Mouse (Mus musculus) heart, adult 2 months (tissue): ENCODE measurements around the gene Trim69.

Experiments used
- CTCF ChIP-seq: fragments of 200-600 bp; IDR thresholded peaks from 2 replicates; pipeline ENCODE4 v1.8.1; 2022; ENCODE audit warnings: antibody characterized with exemption, mild to moderate bottlenecking, moderate library complexity
- EP300 ChIP-seq: fragments of 200-500 bp; IDR thresholded peaks from 2 replicates; pipeline ENCODE4 v1.6.1; 2011; ENCODE audit warnings: low read depth, low read length, control low read depth; ENCODE audit not compliant: insufficient read depth
- POLR2A ChIP-seq: fragments of 200-500 bp; IDR thresholded peaks from 2 replicates; pipeline ENCODE4 v1.6.1; 2011; ENCODE audit warnings: mild to moderate bottlenecking, low read depth, low read length, control low read depth; ENCODE audit not compliant: insufficient read depth

GRCm38 (mm10) chr2:122206440-122207107 lies 46.1 kb downstream of the Trim69 start:
- no peak for TF ChIP-seq CTCF
- no peak for TF ChIP-seq POLR2A
- no peak for TF ChIP-seq EP300
